Mouse (Mus musculus): ENCODE data around the gene Cit.

DNA sequence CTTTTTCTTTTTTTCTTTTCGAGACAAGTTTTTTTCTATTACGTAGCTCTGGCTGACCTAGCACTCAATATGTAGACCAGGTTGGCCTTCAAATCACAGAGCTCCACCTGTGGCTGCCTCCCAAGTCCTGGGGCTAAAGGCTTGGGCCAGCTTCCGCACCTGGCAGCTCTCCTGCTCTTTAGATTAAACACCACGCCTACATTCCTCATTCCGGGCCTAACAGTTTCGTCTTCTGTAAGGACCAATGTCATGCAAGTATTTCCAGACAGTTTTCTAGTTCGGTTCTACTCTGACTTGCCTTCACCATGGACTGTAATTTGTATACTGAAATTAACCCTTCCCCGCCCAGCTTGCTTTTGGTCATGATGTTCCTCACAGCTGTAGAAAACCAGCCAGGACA, 2.1 kb downstream of the Cit start:
- no peak for TF ChIP-seq CTCF (IDR thresholded peaks at IDR 0.05; ENCODE audit: low read depth, low read length)
- no peak for TF ChIP-seq GATA1 (IDR thresholded peaks at IDR 0.05; ENCODE audit: borderline replicate concordance, low read length)
- no peak for TF ChIP-seq GATA2 (IDR thresholded peaks at IDR 0.05; ENCODE audit: borderline replicate concordance, low read depth, low read length)
- no peak for TF ChIP-seq POLR2AphosphoS5 (IDR thresholded peaks at IDR 0.05; ENCODE audit: insufficient replicate concordance, low read depth, low read length)
- TF ChIP-seq TAL1 (conservative IDR thresholded peaks at IDR 0.05; ENCODE audit: low read depth, low read length): no peak

Measured in G1E (cell line).